Mouse (Mus musculus): Measurements from ENCODE around the gene Cuta.
"Not testable (repeated sequence)": the region's sequence is repeated elsewhere in the genome, so short reads cannot be mapped to it uniquely, and the experiment has no call there.

The Cuta gene

GRCm38 (mm10) chr17:26936453-26936852, 2.9 kb downstream of the Cuta start:
- DNase-seq (ENCODE audit: low read depth, low spot score): no peak

GRCm38 (mm10) chr17:26935027-26935426, 4.3 kb downstream of the Cuta start:
- no peak for DNase-seq (ENCODE audit: low read depth, low spot score)

- no peak for DNase-seq (ENCODE audit: low read depth, low spot score)
These were observed 5.2 kb downstream of the Cuta start for GRCm38 (mm10) chr17:26933885-26934827.

GRCm38 (mm10) chr17:26933419-26933818, 6.0 kb downstream of the Cuta start:
- DNase-seq (ENCODE audit: low read depth, low spot score): no peak

GRCm38 (mm10) chr17:26932839-26933398, 6.5 kb downstream of the Cuta start, which contains the start of gene Phf1:
TSS of gene Phf1 (plus strand) at chr17:26933052.
- peak; percentile 85 for DNase-seq (ENCODE audit: low read depth, low spot score)

GRCm38 (mm10) chr17:26931795-26932194, 7.6 kb downstream of the Cuta start:
- not testable (repeated sequence) for DNase-seq (ENCODE audit: low read depth, low spot score)

- not testable (repeated sequence) for DNase-seq (ENCODE audit: low read depth, low spot score)
These were observed 14.0 kb downstream of the Cuta start for GRCm38 (mm10) chr17:26925414-26925813.

GRCm38 (mm10) chr17:26922368-26922767, 17.0 kb downstream of the Cuta start:
- not testable (repeated sequence) for DNase-seq (ENCODE audit: low read depth, low spot score)

- DNase-seq (ENCODE audit: low read depth, low spot score): not testable (repeated sequence)
These were observed 19.9 kb downstream of the Cuta start for GRCm38 (mm10) chr17:26919516-26919915.

GRCm38 (mm10) chr17:26918343-26918742, 21.0 kb downstream of the Cuta start:
- DNase-seq (ENCODE audit: low read depth, low spot score): no peak

GRCm38 (mm10) chr17:26917560-26917959, 21.8 kb downstream of the Cuta start:
- not testable (repeated sequence) for DNase-seq (ENCODE audit: low read depth, low spot score)

GRCm38 (mm10) chr17:26916711-26917482, 22.5 kb downstream of the Cuta start, which contains the start of gene Kifc5b:
TSS of gene Kifc5b (plus strand) at chr17:26917091.
- peak; percentile 100 for DNase-seq (ENCODE audit: low read depth, low spot score)

- no peak for DNase-seq (ENCODE audit: low read depth, low spot score)
These were observed 24.1 kb downstream of the Cuta start for GRCm38 (mm10) chr17:26915248-26915647.

- DNase-seq (ENCODE audit: low read depth, low spot score): not testable (repeated sequence)
These were observed 31.9 kb downstream of the Cuta start for GRCm38 (mm10) chr17:26907506-26907905.

GRCm38 (mm10) chr17:26904320-26904719, 35.0 kb downstream of the Cuta start:
- DNase-seq (ENCODE audit: low read depth, low spot score): no peak

- DNase-seq (ENCODE audit: low read depth, low spot score): no peak
These were observed 38.5 kb downstream of the Cuta start for GRCm38 (mm10) chr17:26900916-26901315.

GRCm38 (mm10) chr17:26895578-26895977, 43.8 kb downstream of the Cuta start:
- peak; percentile 53 for DNase-seq (ENCODE audit: low read depth, low spot score)

- DNase-seq (ENCODE audit: low read depth, low spot score): no peak
These were observed 45.0 kb downstream of the Cuta start for GRCm38 (mm10) chr17:26894342-26894741.

GRCm38 (mm10) chr17:26893492-26893891, 45.9 kb downstream of the Cuta start:
- DNase-seq (ENCODE audit: low read depth, low spot score): no peak

GRCm38 (mm10) chr17:26892635-26893375, 46.6 kb downstream of the Cuta start:
- no peak for DNase-seq (ENCODE audit: low read depth, low spot score)

- no peak for DNase-seq (ENCODE audit: low read depth, low spot score)
These were observed 51.4 kb downstream of the Cuta start for GRCm38 (mm10) chr17:26887926-26888325.
